Mouse (Mus musculus) C3H10T1/2 (cell line): Measurements from ENCODE around the gene Mtmr2. TPM values are rescaled to one million over a fixed set of nuclear protein-coding genes. Genes with fewer than 3 reads are reported as not detected.

Source experiments
- polyA plus RNA-seq, 2 experiments: library from polyadenylated mRNA; unstranded; fragments of >200 nt; fragmentation: generic; extraction: Trizol; gene quantifications; one replicate each; pipeline ENCODE4 v1.2.1; 2012; ENCODE audit warnings: missing spikeins in 2 of 2

The Mtmr2 gene
- polyA plus RNA-seq = 10 to 100 TPM in 1 of 2 experiments, 1 to 10 TPM in 1; 4.2 to 15.8 TPM

GRCm38 (mm10) chr9:13748404-13748797 lies at the start of gene Mtmr2:
Gene Mtmr2, plus strand, starts transcription at chr9:13748410.

DNA sequence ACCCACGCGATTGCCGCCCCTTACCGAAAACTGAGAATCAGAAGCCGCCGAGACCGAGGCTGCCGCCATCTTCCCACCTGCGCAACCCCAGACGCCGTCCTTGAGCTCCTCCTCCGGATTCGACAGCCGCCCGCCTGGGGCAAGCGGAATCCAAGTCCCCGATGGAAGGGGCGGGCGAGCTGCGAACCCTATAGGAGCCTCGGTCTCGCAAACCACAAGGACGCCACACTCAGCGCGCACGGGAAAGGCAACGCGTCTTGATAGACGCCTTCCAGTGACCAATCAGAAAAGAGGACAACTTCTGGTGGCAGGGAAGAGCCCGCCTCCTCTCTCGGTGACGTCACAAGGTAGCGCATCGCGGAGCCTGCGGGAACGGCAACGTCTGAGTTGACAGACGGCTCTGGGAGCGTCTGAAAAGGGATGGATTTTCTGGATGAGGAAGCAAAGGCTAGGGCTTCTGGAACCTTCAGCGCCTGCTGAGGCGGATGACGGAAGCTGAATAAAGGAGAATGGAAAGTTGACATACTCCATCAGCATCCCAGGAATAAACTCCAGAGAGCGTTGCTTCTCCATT lies 78.7 kb downstream of the Mtmr2 start, which contains the start of gene Cep57:
Cep57 (minus strand) TSS at position 276 of the 574 bp plus-strand sequence.

DNA sequence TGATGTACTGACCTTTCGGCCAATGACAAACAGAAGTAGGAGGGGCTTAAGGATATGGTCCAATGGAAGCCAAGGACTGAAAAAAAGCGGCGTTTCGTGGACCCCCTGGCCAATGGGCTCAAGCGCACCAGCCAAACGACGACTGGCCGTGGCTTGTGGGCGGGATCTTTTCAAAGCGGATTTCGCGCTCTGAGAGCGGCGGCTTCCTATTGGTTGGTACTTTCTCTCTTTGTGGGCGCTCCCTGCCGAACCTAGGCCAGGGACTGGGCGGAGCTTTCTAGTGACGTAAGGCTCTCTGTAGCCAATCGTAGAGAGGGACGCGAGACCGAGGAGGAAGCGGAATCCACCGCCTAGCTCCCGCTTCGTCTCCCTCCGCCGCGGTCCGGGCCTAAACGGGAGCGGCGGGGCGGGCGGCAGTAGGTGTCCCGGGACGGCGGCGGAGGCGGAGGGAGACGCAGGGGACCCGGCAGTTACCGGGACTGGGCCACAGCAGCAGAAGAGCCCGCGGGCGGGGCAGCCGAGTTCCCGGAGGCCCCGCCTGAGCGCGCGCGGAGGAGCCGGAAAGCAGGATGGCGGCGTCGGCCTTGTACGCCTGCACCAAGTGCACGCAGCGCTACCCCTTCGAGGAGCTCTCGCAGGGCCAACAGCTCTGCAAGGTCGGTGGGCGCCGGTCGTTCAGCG lies 79.3 kb downstream of the Mtmr2 start, which contains the start of gene Fam76b:
Fam76b (plus strand) TSS at position 311 of the 681 bp plus-strand sequence.

Other genes with a start within 250 kb of the Mtmr2 start
- 1 to 10 TPM in 1 of 2 experiments, under 1 TPM in 1; 0.74 to 5.0 TPM for gene Cep57, start 78.7 kb downstream of the Mtmr2 start, polyA plus RNA-seq
- 1 to 10 TPM in 1 of 2 experiments, under 1 TPM in 1; 0.23 to 2.3 TPM for gene Fam76b, start 79.3 kb downstream of the Mtmr2 start, polyA plus RNA-seq